Mouse (Mus musculus) intestine, embryonic 15.5 days (tissue): ENCODE data around the gene Dcst2. TPM values are rescaled to one million over a fixed set of nuclear protein-coding genes. Genes with fewer than 3 reads are reported as not detected.

Experiments used
- ATAC-seq: fragments of 200-750 bp; cut with Nextera tagmentation; 2 replicates; pipeline ENCODE4 v1.8.0; 2017; ENCODE audit warnings: moderate TSS enrichment, moderate library complexity
- H3K27ac ChIP-seq: fragments of 300-500 bp; sonication (generic); 2 replicates; pipeline ENCODE4 v1.5.1; 2015; ENCODE audit warnings: mild to moderate bottlenecking, inconsistent platforms
- H3K27me3 ChIP-seq: fragments of 300-500 bp; sonication (generic); replicated peaks from 2 replicates; pipeline ENCODE4 v1.6.1; 2015; ENCODE audit warnings: inconsistent platforms
- H3K36me3 ChIP-seq: fragments of 300-500 bp; sonication (generic); 2 replicates; pipeline ENCODE4 v1.6.1; 2015; ENCODE audit warnings: inconsistent platforms
- H3K4me1 ChIP-seq: fragments of 300-500 bp; sonication (generic); replicated peaks from 2 replicates; pipeline ENCODE4 v1.6.1; 2015; ENCODE audit warnings: inconsistent platforms
- H3K4me2 ChIP-seq: fragments of 300-500 bp; sonication (generic); replicated peaks from 2 replicates; pipeline ENCODE4 v1.6.1; 2015; ENCODE audit warnings: mild to moderate bottlenecking, inconsistent platforms
- H3K4me3 ChIP-seq: fragments of 300-500 bp; sonication (generic); replicated peaks from 2 replicates; pipeline ENCODE4 v1.5.1; 2015; ENCODE audit warnings: inconsistent platforms
- H3K9ac ChIP-seq: fragments of 300-500 bp; sonication (generic); 2 replicates; pipeline ENCODE4 v1.6.1; 2015; ENCODE audit warnings: inconsistent platforms
- H3K9me3 ChIP-seq: fragments of 300-500 bp; sonication (generic); 2 replicates; pipeline ENCODE4 v1.6.1; 2016; ENCODE audit warnings: inconsistent platforms
- WGBS: fragments of 180-500 bp; shearing (Covaris S2); methylation state at CpG from one replicate; pipeline ENCODE4 v1.1.7; 2015; 5-methylcytosine and 5-hydroxymethylcytosine counted together
- polyA plus RNA-seq: library from polyadenylated mRNA; unstranded; fragments of >200 nt; fragmentation: Nextera tagmentation; extraction: Ambion mirVana; gene quantifications from 2 replicates; pipeline ENCODE4 v1.2.1, GENCODE M21; 2015

Gene Dcst2
- polyA plus RNA-seq, 1 experiment from 2014 or later, result 1.5 TPM

DNA sequence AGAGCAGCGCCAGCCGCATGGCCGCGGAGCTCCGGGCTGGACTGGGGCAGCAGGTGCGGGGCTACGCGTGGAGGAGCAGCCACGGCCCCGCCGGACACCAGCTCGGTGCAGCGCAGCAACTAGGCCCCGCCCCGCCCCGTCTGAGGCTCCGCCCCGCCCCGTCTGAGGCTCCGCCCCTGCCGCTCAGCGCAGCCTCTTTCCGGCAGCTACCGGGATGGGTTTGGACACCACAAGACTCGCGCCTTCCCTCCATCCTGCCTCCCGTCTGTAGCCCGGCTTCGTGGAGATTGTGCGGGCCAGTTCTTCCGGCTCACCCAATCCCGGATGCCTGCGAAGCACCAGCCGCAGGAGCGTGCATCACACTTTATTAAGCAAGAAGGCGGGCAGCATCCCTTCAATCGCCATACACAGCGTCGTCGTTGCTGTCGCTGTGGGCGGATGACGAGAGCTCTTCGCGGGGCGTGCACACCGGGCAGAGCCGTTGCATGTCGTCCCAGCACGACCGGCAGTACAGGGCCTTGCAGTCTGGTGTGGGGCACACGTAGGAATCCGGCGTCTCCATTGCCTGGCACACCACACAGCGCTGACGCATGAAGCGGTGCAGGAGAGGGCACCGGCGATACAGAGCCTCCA lies 11.8 kb upstream of the Dcst2 start, which contains the start of gene Adam15:
Gene Adam15 (minus strand): TSS at position 128 of the 633 bp plus-strand sequence.
- Histone ChIP-seq H3K9me3 (no peaks in the 10 kb centered on the region), H3K27ac (peak within 1 kb of the TSS; percentile 24), H3K4me3 (peak within 1 kb of the TSS; percentile 69), H3K27me3 (no peaks in the 10 kb centered on the region; the same call in 1 of the 2 replicates), H3K36me3 (no peaks in the 10 kb centered on the region), H3K9ac (peak within 1 kb of the TSS; percentile 71), H3K4me1 (peaks cover 16% of the 10 kb centered on the region), H3K4me2 (peak within 1 kb of the TSS; percentile 99)
- peak; percentile 93 for ATAC-seq
- WGBS, result under 1% methylated on average over 59 of the region's 59 CpGs

DNA sequence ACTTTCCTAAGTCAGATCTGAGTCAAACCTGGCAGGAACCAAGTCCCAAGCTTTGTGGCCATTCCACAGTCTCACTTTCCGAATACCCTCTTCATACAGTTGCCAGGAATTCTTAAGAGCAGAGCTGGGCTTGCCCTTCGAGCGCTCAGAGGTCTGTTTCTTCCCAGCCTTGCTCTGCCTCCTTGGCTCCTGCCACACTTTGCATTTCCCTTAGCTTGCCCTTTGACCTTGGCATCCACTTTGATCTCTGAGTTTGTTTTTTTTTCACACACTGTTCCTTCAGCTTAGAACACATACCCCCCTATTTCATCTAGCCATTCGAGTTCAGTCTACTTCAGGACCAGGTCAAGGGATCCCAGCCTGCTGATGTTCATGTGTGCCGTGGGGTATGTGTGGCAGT lies 10.5 kb upstream of the Dcst2 start:
- H3K27ac ChIP-seq, result no peak overlapping the region
- 67% methylated on average over 5 of the region's 5 CpGs for WGBS
- H3K4me2 ChIP-seq, result no peak overlapping the region
- ATAC-seq, result no peak
- H3K9ac ChIP-seq, result no peak overlapping the region
- peaks cover 23% of the 10 kb centered on the region for H3K4me1 ChIP-seq
- no peaks in the 10 kb centered on the region for H3K36me3 ChIP-seq
- H3K27me3 ChIP-seq, result no peaks in the 10 kb centered on the region; the same call in 1 of the 2 replicates
- no peaks in the 10 kb centered on the region for H3K9me3 ChIP-seq
- no peak overlapping the region for H3K4me3 ChIP-seq

DNA sequence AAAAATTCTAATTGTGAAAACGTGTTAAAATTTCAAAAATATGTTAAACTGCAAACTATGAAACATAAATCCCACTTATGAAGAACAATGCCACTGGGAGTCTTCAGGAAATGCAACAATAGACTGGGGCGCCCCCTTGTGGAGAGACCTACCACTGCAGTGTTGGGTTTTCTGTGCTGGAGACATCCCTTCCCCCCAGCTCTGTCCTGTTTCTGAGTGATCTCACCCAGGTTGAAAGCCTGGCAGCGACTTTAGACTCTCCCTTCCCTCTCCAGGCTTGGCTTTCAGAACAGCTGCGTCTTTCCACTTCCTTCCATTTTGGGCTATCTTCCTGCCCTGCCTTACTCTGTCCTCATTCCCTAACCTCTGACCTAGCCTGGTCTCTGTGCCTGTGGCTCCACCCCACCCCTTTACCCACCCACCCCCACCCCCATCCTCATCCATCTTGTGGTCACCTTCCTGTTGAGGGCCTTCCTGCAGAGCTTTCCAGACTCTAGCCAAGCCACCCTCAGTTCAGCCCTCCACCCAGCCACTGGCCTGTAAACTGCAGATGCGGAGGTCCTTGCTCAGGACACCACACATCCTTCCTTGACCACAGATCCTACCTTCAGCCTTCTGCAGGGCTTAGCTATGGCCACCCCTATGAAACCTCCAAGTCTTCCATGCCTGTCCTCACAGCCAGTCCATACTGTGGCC lies 6.8 kb upstream of the Dcst2 start:
- no peak overlapping the region for H3K9ac ChIP-seq
- H3K4me2 ChIP-seq, result peak overlapping the region; percentile 28; the same call in 1 of the 2 replicates

DNA sequence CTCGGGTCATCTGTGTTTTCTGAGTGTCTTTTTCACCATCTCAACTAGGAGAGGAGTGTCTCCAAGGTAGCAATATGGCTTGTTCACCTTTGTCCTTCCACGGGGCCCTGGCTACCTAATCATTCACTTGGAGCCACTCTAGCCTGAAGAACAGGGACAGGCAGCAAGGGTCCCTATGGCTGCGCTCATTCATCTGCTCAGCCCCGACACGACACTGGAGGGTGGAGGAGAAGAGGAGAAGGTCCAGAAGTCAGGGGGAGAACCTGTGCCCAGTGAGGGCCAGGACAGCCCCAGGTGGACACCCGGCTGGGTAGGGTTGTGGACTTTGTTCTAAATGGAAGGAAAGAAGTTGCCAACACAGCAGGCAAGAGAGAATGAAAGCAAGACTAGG lies 6.3 kb upstream of the Dcst2 start:
- no peak overlapping the region for H3K4me3 ChIP-seq
- no peaks in the 10 kb centered on the region for H3K27me3 ChIP-seq
- H3K36me3 ChIP-seq, result no peaks in the 10 kb centered on the region
- no peaks in the 10 kb centered on the region for H3K9me3 ChIP-seq
- 0 out of 2 replicates have a peak overlapping the region, but pooled peaks have one; percentile 20 for H3K27ac ChIP-seq
- peak overlapping the region; percentile 28; the same call in 1 of the 2 replicates for H3K4me2 ChIP-seq
- peaks cover 14% of the 10 kb centered on the region for H3K4me1 ChIP-seq
- ATAC-seq, result peak; percentile 26
- 63% methylated on average over 6 of the region's 6 CpGs for WGBS
- H3K9ac ChIP-seq, result no peak overlapping the region

More for the DNA sequence above, 6.8 kb upstream of the Dcst2 start:
- Histone ChIP-seq H3K4me1 (peaks cover 19% of the 10 kb centered on the region), H3K27ac (no peak overlapping the region), H3K9me3 (no peaks in the 10 kb centered on the region), H3K4me3 (no peak overlapping the region), H3K27me3 (no peaks in the 10 kb centered on the region), H3K36me3 (no peaks in the 10 kb centered on the region)
- WGBS, result 20% methylated on average over 5 of the region's 5 CpGs
- ATAC-seq, result peak; percentile 64

DNA sequence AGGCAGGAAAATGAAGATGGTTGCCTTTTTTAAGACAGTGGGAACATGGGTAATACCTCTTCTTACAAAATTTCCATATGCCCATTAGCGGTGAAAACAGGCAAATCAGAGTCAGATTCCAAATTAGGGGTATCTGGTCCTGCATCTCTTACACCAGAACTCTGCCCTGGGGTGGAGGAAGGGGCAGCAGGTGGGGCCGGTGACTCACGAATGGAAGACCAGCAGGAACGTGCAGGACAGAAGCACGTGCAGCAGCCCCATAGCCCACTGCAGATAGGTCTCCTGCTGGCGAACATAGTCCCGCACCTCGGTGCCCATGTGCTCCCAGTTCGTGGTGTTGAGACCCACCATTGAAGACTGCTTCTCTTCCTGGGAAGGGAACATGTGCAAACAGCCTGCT lies 5.7 kb upstream of the Dcst2 start:
- Histone ChIP-seq H3K4me1 (peaks cover 14% of the 10 kb centered on the region; the same call in 1 of the 2 replicates), H3K9me3 (no peaks in the 10 kb centered on the region), H3K27me3 (no peaks in the 10 kb centered on the region), H3K4me3 (no peak overlapping the region), H3K36me3 (no peaks in the 10 kb centered on the region), H3K9ac (no peak overlapping the region), H3K27ac (no peak overlapping the region), H3K4me2 (no peak overlapping the region)
- WGBS, result 66% methylated on average over 9 of the region's 9 CpGs
- no peak for ATAC-seq

DNA sequence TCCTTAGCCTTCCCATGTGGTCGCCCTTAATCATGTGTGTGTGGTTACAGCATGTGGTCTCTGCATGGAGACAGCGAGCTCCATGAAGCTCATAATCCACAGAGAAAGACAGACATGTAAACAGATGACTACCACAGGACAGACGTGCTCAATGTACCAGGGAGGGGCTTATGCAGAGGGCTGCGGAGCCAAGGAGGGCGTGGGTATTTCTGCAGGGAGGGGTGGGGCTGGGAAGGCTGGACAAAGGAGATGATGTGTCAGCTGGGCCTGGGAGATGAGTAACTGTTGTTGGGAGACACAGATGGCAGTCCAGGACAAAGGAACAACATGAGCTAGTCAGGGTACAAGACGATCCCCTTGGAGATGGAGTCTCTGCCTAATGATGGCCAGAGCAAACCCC lies 2.1 kb upstream of the Dcst2 start:
- 52% methylated on average over 6 of the region's 6 CpGs for WGBS
- no peak overlapping the region for H3K9ac ChIP-seq
- H3K36me3 ChIP-seq, result no peaks in the 10 kb centered on the region
- H3K4me1 ChIP-seq, result peaks cover 14% of the 10 kb centered on the region; the same call in 1 of the 2 replicates
- H3K27ac ChIP-seq, result no peak overlapping the region
- H3K4me3 ChIP-seq, result no peak overlapping the region
- no peak overlapping the region for H3K4me2 ChIP-seq
- ATAC-seq, result 0 out of 2 replicates have a peak, but pooled peaks have one; percentile 21
- no peaks in the 10 kb centered on the region for H3K9me3 ChIP-seq
- H3K27me3 ChIP-seq, result no peaks in the 10 kb centered on the region

DNA sequence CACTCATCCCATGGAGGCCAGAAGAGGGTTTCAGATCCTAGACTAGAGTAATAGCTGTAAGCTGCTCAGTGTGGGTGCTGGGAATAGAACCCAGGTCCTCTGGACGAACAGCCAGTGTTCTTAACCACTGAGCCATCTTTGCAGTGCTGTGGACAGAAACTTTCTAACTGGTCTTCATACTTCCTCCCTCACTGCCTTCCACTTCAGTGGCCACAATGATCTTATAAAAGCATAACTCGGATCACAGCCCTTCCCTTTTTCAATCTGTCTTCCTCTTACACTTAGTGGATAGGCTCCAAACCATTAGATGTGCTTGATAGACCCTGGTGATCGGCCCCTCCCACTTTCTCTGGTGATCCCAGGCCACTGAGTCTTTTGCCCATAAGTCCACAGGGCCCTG lies 1.5 kb upstream of the Dcst2 start:
- Histone ChIP-seq H3K27ac (no peak overlapping the region), H3K4me1 (peaks cover 11% of the 10 kb centered on the region; the same call in 1 of the 2 replicates), H3K9ac (no peak overlapping the region), H3K4me3 (no peak overlapping the region), H3K9me3 (no peaks in the 10 kb centered on the region), H3K4me2 (no peak overlapping the region), H3K27me3 (no peaks in the 10 kb centered on the region), H3K36me3 (no peaks in the 10 kb centered on the region)
- no peak for ATAC-seq
- 60% methylated on average over 3 of the region's 3 CpGs for WGBS

DNA sequence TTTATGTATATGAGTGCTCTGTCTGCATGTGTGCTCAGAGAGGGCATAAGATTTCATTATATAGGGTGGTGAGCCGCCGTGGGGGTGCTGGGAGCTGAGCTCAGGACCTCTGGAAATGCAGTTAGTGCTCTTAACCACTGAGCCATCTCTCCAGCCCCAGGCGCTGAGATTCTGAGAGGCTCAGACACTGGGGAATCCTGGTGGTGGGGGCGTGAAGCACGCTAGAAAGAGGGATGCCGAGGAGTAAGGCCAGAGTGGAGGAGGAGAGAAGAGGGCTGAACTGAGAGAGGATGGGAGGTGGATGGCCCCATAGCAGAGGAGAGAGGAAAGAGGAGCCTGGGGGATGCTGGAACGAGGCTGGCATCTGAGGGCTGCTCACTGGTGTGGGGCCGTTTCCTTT lies 2.9 kb downstream of the Dcst2 start:
- no peak for ATAC-seq
- Histone ChIP-seq H3K4me2 (no peak overlapping the region), H3K9ac (no peak overlapping the region), H3K9me3 (no peaks in the 10 kb centered on the region), H3K4me3 (no peak overlapping the region), H3K4me1 (peaks cover 12% of the 10 kb centered on the region), H3K36me3 (no peaks in the 10 kb centered on the region), H3K27ac (no peak overlapping the region), H3K27me3 (no peaks in the 10 kb centered on the region)
- 67% methylated on average over 8 of the region's 8 CpGs for WGBS

GRCm38 (mm10) chr3:89365153-89365485 lies 3.3 kb downstream of the Dcst2 start, which contains the start of gene Dcst1:
TSS of gene Dcst1 (minus strand) at chr3:89365253.
- H3K9ac ChIP-seq, result no peak within 1 kb of the TSS
- 87% methylated on average over 11 of the region's 11 CpGs for WGBS

GRCm38 (mm10) chr3:89365486-89366414 lies 4.0 kb downstream of the Dcst2 start:
- peak; percentile 60 for ATAC-seq
- no peak overlapping the region for H3K4me3 ChIP-seq
- H3K27me3 ChIP-seq, result no peaks in the 10 kb centered on the region
- peak overlapping the region; percentile 35 for H3K4me2 ChIP-seq
- H3K4me1 ChIP-seq, result peaks cover 9% of the 10 kb centered on the region
- H3K27ac ChIP-seq, result peak overlapping the region; percentile 62
- H3K9me3 ChIP-seq, result no peaks in the 10 kb centered on the region
- H3K9ac ChIP-seq, result no peak overlapping the region
- no peaks in the 10 kb centered on the region for H3K36me3 ChIP-seq
- WGBS, result 54% methylated on average over 20 of the region's 20 CpGs

More at GRCm38 (mm10) chr3:89365153-89365485, 3.3 kb downstream of the Dcst2 start, which contains the start of gene Dcst1:
- Histone ChIP-seq H3K27ac (peak within 1 kb of the TSS; percentile 62), H3K36me3 (no peaks in the 10 kb centered on the region), H3K27me3 (no peaks in the 10 kb centered on the region), H3K9me3 (no peaks in the 10 kb centered on the region), H3K4me3 (no peak within 1 kb of the TSS), H3K4me2 (peak within 1 kb of the TSS; percentile 35), H3K4me1 (peaks cover 9% of the 10 kb centered on the region)
- no peak for ATAC-seq

GRCm38 (mm10) chr3:89367338-89367737 lies 5.6 kb downstream of the Dcst2 start:
- Histone ChIP-seq H3K9me3 (no peaks in the 10 kb centered on the region), H3K4me3 (no peak overlapping the region), H3K4me2 (no peak overlapping the region), H3K27ac (no peak overlapping the region), H3K9ac (0 out of 2 replicates have a peak overlapping the region, but pooled peaks have one; percentile 5), H3K4me1 (peaks cover 9% of the 10 kb centered on the region), H3K36me3 (no peaks in the 10 kb centered on the region), H3K27me3 (no peaks in the 10 kb centered on the region)
- WGBS, result 35% methylated on average over 11 of the region's 11 CpGs
- peak; percentile 64 for ATAC-seq
